Mouse (Mus musculus) right cerebral cortex, postnatal 14 days (tissue): ENCODE data around the gene She.

Experiments used
- DNase-seq: peaks from one replicate; pipeline ENCODE4 v3.0.0; 2022

She gene

DNA sequence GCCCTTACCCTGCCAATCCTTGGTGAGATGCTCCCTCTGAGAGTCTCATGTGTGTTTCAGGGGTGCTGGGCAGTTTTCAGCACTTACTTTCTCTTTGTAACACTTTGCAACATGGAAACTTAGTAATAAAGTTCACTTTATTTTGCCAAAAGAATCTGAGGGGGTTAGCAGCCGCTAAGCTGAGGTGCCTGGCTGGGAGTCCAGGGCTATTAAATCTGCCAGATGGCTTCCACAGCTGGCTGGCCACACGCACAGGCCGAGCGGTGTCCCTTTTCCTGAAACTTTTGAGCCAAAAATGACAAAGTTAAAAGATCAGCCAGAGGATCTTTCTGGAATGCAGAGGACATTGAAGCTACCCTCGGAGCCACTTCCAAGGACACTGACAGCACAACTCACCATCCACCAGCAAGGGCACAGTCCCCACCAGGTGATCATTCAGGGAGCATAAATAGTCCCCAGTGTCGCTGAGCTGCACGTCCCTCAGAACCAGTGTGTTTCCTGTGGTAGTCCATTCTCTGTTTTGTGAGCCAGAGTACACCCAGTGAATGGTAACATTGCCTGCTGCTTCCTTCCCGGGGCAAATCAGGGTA lies 58.8 kb downstream of the She start:
- no peak for DNase-seq

DNA sequence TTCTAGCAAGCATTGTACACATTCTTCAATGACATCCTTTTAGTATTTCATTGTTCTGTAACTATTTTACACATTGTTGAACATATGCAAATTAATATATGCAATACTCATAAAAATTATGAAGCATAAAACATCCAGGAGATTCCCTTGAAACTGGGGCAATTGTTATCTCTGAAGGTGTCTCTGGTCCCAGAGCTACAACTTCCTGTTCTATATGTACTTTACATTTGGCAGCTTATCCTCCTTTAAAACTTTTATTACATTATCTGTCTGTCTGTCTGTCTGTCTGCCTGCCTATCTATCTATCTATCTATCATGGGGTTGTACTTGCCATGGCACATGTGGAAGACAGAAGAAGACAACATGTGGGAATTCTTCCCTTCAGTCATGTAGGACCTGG lies 60.5 kb downstream of the She start:
- no peak for DNase-seq

DNA sequence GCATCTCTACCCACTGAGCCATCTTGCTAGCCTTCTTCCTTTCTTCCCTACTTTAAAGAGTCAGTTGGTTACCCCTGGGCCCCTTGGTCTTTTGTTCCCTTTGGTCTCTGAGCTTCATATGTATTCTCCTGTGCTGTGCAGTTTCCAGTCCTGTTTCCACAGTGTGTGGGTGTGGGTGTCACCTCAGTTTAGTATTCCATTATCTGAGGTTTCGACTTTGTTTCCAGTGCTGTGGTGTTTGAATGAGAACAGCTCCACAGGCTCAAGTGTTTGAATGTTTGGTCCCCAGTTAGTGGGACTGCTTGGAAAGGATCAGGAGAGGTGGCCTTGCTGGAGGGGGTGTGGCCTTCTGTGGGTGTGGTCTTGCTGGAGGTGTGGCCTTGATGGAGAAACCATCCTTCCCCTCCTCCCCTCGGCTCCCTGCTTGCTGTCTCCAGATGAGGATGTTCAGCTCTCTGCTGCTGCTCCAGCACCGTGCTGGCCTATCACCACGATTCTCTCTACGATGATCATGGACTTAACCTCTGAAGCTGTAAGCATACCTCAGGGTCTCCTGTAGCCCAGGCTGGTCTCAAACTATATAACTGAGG lies 61.4 kb downstream of the She start:
- DNase-seq: no peak

DNA sequence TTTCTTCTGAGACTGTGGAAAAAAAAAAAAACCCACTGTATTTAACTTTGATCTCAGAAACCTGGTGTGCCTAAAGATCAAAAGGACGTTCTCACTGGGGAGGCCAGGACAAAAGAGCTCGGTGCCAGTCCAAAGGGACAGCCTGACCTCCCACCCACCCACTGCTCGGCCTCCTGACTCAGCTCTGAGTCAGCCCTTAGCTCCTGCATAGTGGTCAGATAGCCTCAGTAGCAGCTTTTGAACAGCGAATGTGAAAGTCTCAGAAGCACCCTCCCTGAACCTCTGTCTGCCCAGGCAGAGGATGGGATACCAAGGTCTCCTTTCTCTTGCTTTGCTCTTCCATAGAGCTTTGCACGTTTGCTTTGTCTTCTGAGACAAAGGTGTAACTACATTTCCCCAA lies 65.4 kb downstream of the She start:
- no peak for DNase-seq

DNA sequence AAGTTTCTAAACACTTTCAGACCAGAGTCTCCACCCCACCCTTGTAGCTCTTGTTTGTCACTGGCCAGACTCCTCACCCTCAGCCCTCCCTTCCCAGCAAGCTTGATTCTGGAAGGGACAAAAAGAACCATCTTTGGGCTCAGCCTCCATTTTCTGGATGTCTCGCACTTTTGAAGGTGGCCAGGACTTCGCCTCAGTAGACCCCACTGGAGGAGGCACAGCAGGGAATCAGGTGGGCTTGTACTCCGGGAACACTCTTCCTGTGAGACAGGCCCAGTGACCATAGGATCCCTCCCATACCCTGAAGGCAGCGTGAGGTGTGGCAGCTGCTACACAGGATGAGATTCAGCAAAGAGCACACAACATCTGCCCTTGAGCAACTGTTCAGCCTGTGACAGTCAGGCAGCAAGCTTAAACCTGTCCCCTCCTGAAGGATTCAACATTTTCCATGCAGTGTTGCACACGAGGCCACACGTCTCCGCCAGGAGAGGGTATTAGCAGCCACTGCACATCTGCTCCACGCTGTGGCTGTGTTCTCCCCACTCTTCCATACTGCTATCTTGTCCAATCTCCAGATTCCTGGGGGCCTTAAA lies 66.1 kb downstream of the She start:
- DNase-seq: no peak

DNA sequence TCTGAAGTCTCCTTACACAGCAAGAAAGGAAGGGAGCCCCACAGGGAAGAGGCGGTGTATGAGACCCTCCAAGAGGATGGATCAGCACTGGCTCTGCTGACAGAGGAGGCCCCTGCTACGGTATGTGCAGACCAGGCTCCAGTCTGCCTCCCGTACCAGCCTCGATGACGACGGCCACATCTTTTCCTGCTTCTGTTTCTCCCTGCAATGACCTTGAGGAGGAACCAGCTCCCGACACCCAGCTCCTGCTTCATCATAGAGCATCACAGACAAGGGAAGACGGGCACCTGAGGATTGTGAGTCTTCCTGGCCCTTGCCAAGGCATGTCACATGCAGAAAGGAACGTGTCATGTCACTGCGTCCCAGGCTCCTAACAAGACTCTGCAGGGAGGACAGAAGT lies 66.8 kb downstream of the She start:
- no peak for DNase-seq

DNA sequence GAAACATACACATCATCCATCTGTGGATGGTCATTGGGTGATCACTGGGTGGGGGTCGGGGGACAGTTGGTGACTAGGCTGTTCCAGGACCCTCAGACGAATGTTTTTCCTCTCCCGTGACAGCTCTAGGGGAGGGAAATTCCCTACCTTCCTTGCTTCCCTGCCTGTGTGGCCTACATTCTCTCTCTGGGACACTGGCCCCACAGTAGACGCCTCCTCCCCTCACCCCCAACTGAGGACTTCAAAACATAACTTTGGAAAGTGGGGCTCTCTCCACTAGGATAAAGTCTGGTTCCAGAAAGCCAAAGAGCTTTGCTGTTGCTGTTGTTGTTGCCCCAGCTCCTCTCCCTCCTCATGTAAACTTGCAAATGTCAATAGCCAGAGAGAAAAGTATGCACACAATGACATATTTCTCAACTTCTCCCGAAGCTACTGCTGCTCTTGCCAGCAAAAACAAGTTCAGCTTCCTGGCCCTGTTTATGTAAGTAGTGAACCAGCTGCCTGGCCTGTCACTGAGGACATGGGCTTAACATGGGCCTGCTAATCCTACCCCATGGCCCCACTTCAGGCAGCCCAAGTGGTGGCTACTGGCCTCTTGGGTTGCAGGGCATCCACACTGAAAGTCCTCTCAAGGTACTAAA lies 67.8 kb downstream of the She start:
- DNase-seq: no peak

DNA sequence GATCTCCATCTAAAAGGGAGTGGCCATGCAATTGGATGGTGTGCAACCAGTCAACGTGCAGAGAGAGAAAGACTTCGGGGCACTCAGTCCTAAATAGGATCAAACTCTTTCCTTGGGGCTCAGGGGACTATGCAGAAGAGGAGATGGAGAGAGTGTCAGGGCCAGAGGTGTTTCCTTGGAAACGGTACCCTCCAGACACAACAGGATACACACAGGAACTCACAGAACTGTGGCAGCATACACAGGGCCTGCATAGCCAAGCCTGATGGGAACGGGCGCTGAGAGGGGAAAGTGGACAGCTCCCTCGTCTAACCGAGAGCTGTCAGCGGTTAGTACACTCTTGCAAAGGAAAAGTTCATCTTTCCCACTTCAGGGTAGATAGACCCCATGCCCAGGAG lies 68.3 kb downstream of the She start:
- no peak for DNase-seq

DNA sequence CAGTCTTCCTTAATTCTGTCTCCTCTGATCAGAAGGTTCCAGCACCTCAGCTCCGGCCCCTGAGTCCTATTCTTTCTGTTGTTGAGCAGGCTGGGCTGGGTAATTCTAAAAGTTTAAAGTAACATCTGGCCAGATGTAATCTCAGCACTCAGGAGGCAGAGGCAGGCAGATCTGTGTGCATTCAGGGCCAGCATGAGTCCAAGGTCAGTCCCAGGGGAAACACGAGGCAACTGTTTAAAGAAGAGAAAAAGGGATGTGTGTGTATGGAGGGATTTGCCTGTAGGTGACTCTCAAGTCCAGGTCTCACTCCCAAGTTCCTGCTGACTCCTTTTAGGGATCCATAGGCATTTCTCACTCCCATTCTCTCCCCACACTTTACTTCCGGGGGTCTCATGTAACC lies 76.7 kb downstream of the She start:
- DNase-seq: no peak
